Mouse (Mus musculus) brain, adult 10 weeks (tissue): ENCODE results near the gene Bpifa6. TPM values are rescaled to one million over a fixed set of nuclear protein-coding genes. Genes with fewer than 3 reads are reported as not detected.

Source experiments
- polyA plus RNA-seq: library from polyadenylated mRNA; stranded (reverse); fragments of 350-450 nt; fragmentation: Illumina TruSeq; extraction: RNeasy Lipid Tissue Mini Kit (QIAGEN cat#74804); gene quantifications from one replicate; pipeline ENCODE4 v1.2.3, GENCODE M21; 2015; ENCODE audit warnings: low read depth, low replicate concordance

Gene Bpifa6
- not detected for polyA plus RNA-seq

GRCm38 (mm10) chr2:153974582-153974981 lies at the start of gene Bpifa6:
TSS of gene Bpifa6 (plus strand) at chr2:153974945.

GRCm38 (mm10) chr2:153937843-153938242 lies 36.9 kb upstream of the Bpifa6 start, which contains the start of gene Bpifb4:
TSS of gene Bpifb4 (plus strand) at chr2:153938212.

GRCm38 (mm10) chr2:154007965-154008364 lies 33.2 kb downstream of the Bpifa6 start, which contains the start of gene Bpifa2:
TSS of gene Bpifa2 (plus strand) at chr2:154008265.

Other genes starting within 250 kb of the Bpifa6 start
- gene Mapre1, start 233.7 kb upstream of the Bpifa6 start, polyA plus RNA-seq = 66.8 TPM
- not detected for gene Efcab8, start 195.0 kb upstream of the Bpifa6 start, polyA plus RNA-seq
- gene Sun5, start 103.9 kb upstream of the Bpifa6 start, polyA plus RNA-seq = not detected
- gene Bpifb2, start 99.9 kb upstream of the Bpifa6 start, polyA plus RNA-seq = not detected
- gene Bpifb6, start 74.6 kb upstream of the Bpifa6 start, polyA plus RNA-seq = not detected
- not detected for gene Bpifb3, start 56.7 kb upstream of the Bpifa6 start, polyA plus RNA-seq
- not detected for gene Bpifb4, start 36.7 kb upstream of the Bpifa6 start, polyA plus RNA-seq
- gene Bpifa2, start 33.3 kb downstream of the Bpifa6 start, polyA plus RNA-seq = not detected
- gene Bpifa3, start 155.4 kb downstream of the Bpifa6 start, polyA plus RNA-seq = not detected
- not detected for gene Bpifa1, start 167.9 kb downstream of the Bpifa6 start, polyA plus RNA-seq
- gene Bpifa5, start 187.7 kb downstream of the Bpifa6 start, polyA plus RNA-seq = not detected
- not detected for gene Bpifb1, start 215.9 kb downstream of the Bpifa6 start, polyA plus RNA-seq
- not detected for gene Bpifb5, start 248.8 kb downstream of the Bpifa6 start, polyA plus RNA-seq